Mouse (Mus musculus) adrenal gland, adult (tissue): Measurements from ENCODE around the gene Stk4.

Experiments
- DNase-seq, 2 experiments: peaks; one replicate each; pipeline ENCODE4 v3.0.0; 2022 to 2023; ENCODE audit warnings: low spot score in 1 of 2; ENCODE audit not compliant: inconsistent age in 2 of 2

Gene Stk4

DNA sequence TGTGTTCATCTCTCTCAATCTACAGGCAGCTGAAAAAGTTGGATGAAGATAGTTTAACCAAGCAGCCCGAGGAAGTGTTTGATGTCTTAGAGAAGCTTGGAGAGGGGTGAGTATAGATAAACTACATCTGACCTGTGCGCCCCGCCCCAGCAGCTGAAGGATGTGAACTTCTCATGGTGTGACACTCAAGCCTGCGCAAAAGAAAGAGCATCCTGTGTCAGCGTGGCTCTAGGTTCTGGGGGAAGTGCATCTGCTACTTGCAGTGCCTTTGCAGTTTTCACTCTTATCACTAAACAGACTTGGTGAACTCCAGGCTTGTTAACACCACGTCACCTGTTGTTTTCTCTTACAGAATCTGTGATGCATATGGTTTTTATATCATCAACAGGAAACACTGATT is 9.4 kb downstream of the Stk4 start:
- no peak for DNase-seq

DNA sequence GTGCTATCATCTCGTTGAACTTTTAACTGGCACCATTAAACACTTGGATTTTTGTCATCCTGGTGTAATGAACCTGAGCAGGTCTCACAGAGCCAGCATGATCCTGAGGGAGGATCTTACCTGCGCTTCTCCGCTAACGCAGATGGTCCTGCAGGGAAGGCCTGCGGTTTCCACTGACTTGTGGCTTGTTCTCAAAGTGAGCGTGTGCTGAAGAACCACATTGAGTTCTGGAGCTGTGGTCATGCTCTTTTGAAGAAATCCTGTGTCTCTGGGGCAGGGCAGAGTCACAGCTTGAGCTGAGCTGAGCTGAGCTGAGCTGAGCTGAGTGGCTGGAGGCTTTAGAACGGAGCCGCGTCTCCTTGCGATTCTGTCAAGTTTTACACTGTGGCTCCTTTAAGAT is 11.5 kb downstream of the Stk4 start:
- no peak for DNase-seq

DNA sequence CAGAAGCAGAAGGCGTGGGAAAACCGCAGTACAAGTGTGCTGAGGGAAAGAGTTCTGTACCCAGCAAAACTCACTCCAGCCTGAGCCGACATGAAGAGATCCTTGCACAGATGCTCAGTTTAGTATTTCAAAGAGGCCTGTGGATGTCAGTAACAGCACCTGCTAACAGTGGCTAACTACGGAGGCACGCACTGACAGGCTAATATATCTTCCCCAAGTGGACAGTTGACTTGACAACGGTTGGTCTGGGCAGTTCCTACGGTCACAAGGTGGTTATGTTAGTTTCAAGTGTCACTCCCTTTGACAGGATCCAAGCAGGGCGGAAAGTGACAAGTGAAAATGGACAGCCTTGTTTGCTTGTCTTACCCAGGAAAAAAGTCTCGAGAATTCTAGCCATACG is 12.1 kb downstream of the Stk4 start:
- DNase-seq: no peak

DNA sequence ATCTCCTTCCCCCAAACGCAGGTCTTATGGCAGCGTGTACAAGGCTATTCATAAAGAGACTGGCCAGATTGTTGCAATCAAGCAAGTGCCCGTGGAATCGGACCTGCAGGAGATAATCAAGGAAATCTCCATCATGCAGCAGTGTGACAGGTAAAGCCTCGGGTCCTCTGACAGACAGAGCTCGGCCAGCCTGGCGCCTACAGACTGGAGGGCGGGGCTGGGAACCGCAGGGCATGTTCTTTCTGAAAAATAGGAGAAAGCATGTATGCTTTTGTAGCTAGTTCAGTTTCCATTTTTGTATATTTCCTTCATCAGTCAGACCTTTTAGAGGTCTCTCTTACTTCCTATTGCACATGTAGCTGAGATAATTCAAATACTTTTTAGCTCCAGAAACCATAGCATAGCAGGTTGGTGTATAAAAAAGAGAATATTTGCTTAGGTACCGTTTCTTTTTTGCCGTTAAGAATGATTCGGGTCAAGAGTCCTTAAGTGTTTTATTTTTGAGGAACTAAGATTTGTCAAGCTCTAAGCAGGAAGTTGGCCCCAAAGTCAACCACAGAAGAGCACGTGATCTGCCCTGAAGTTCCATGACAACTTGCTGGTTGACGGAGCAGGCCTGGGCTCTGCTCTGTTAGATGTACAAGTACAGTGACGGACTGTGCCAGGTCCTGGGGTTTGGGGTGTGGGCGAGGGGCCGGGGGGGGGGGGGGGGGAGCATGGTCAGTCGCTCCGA is 13.7 kb downstream of the Stk4 start:
- DNase-seq: no peak

DNA sequence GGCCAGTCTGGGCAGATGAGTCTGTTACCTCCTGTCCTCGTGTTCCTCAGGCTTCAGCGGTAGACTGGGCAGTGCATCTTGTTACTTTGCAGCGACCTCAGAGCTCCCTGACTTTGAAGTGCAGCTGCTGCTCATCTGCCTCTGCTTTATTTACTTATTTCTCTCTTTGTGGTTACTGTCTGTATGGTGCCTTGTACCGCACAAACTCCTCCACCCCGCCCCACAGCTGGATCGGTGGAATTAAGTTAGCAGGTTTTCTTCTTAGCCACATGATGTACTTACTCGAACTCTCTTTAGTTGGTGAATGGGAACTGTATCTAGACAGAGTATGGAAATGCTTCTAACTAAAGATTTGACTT is 14.2 kb downstream of the Stk4 start:
- DNase-seq: no peak

DNA sequence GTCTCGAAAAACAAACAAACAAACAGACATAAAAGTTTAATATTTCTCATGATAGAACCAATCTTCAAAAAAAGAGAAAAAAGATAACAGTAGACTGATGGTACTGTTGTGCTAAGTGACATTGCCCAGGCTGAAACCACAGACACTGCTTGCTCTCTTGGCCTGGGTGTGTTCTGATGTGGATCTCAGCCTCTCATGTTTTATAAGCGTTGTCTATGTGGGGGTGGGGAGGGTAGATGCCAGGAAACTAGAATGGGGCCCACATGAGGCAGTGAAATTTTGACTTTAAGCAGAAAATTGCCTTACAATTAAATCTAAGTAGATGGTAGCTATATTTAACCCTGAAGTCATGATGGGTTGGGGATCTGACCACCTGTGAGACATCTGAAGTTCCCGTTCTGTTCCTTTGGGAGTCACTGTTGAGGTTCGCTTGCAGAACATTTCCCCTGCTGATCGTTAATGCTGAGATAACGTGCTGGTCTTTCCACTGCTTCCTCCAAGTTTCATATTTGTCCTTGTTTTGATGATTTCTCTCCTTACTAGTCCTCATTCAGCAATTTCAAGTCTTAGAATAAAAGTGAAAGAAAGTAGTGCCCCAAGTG is 17.4 kb downstream of the Stk4 start:
- no peak for DNase-seq

DNA sequence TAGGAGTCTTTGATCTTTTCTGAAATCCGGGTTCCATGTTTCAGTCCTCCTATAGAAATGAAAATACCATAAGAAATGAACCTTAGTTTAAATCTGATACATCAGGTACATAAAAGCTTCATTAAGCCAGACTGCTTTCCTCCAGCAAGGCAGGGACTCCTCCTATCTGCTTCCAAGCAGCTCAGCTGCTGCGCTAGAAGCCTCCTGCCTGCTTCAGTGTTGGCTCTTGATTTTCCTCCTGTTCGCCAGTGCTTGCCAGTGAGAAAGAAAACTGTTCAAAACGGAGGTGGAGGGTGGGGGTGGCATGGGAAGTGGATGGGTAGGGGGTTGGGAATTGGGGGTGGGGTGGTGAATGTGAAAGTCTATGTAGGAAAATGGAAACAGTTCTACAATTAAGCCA is 19.4 kb downstream of the Stk4 start:
- no peak for DNase-seq

DNA sequence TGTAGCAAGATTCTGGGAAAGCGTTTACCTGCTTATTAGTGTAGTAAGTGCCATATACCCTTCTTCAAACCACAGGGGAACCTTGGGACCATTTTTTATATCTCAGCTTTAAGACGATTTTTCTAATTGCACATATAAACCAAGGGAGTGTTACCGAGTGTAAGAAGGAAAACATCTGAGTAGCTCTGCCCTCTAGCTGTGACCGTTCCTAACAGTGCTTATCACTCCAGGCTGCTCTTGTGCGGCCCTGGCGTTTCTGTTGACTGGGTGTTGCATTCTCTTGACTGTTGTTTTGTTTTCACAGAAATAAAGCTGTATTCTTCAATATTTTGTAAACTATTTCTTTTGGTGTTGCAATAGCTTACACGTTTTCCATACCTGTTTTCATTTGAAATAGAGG is 24.0 kb downstream of the Stk4 start:
- no peak for DNase-seq

DNA sequence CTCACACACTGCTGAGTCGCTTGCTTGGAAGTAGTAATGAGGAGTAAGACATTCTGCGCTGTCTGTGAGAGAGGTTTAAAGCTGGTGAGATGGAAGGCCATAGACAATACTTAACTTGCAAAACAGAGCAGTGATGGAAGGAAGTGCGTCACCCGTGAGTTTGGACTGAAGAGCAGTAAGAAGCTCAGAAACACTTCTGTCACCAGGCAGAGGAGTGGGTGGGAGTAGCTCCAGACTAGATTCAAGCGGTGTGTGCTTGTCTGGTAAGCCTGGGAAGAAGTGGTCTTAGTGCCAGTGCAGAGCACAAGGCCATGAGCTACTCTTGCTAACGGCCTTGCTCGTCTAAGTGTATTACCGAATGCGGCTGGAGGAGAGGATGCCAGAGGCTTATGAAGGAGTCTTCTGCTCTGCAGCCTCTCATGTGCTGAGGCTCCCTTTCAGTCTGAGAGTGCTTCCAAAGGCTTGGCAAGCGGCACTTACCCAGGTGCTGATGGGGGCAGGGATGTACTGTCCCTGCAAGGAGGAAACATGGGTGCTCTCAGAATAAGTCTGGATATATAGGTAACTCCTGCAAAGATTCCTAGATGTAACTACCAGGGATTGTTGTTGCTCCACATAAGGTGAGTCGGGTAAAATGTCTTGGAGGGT is 28.6 kb downstream of the Stk4 start:
- DNase-seq: no peak

DNA sequence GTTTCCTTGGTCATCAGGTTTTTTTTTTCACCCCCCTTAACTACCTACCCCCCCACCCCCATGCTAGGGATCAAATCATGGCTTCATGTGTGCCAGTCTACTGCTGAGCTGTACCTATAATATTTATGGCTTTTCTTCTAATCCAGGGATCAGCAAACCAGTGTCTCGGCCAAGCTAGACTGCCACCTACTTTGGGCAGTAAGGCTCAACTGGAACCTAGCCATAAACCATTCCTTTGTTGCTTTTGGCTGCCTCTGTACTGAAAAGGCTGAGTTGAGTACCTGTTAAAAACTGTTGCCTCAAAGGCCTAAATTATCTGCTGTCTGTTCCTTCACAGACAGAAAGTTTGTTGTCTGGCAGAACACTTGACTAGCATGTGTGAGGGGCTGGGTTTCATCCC is 31.8 kb downstream of the Stk4 start:
- no peak for DNase-seq

DNA sequence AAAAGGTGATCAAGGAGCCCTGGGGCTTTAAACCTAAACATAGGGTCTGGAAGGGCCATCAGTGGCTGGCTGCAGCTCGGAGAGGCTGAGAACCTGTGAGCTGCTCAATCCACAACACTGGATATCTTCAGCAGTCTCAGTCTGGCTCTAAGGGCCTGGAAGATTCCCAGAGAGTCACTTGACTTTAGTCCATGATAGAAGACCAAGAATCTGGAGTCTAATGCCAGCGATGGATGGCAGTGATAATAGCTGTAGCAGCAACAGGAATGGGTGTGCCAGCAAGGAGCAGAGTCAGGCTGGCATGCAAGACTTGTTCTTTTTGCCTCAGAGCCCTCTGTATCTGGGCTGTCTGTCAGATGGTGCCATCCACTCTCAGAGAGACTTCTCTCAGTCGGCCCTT is 32.2 kb downstream of the Stk4 start:
- no peak for DNase-seq

DNA sequence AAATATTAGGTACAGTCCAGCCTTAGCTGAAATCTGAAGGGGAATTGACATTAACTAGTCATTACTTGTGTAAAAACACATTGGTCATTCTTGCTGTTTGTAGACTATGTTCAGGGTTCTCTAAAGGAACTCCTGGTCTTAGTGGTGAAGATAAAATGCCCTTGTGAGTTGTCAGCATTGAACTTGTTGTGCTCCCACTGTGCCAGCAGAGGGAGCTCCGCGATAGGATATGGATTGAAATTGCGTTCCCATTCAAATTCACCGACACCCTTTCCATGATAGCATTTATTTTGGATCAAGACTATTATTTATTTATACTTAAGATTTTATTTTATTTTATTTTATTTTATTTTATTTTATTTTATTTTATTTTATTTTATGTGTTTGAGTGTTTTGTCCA is 33.4 kb downstream of the Stk4 start:
- peak; percentile 34 to 82 for DNase-seq

DNA sequence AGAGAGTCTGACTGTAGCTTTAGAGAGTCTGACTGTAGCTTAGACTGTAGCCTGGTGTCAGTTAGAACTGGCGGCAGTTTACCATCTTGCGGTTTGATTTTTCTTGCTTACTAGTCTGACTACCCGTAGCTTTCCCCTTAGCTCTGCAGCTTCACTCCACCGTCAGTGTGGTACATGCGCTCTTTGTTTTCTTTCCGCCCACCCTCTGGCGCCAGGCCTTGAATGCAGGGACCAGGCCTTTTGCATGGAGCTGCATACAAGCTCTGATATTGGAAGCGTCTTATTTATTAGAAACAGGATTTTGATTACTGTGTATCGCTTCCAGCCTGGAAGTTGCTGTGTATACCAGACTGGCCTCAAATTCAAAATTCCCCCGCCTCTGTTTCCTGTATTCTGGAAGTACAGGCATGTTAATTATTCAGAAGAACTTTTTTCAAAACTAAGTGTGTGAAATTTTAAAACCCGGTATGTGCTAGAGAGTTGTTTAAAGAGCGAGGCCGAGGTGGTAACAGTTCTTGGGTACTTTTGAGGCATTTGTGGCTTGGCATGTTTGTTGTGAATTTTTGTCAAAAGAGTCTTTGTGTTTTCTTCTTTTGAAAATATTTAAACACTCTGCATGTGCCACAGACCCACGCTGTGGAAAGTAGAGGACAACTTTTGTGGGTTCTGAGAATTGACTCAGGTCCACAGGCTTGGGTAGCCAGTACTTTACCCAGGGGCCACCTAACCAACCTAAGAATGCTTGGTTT is 36.3 kb downstream of the Stk4 start:
- no peak for DNase-seq

DNA sequence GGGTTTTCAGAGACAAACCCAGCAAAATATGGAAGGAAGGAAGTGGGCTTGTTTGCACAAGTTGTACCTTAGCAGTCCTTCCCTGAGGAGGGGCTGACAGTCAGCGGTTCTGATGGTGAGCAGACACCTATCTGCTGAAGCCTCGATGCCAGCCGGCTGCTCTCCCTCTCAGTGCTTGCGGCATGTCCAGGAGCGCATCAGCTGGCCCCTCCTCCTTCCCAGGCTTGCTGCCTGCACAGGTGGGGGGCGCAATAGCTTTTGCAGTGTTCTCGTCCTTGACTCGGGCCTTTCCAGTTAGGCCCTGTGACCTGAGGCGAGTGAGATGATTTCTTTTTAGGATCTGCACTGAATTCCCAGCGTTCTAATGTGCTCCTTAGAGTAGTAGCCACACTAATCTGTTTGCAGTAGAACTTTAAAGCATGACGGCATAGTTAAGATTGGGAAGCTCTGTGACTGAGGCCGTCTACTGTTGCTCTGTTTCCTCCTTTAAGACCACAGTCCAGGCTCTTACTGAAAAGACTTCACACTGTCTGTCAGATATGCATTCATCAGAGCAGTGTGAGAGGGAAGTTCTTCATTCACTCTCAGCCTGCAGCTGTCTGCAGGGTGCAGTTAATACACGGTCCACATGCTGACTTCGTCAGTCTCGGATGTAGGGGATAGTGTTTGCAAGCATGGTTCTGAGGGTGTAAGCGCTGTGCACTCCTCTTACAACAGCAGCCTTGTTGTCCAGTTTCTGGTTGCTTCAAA is 37.2 kb downstream of the Stk4 start:
- DNase-seq: no peak

DNA sequence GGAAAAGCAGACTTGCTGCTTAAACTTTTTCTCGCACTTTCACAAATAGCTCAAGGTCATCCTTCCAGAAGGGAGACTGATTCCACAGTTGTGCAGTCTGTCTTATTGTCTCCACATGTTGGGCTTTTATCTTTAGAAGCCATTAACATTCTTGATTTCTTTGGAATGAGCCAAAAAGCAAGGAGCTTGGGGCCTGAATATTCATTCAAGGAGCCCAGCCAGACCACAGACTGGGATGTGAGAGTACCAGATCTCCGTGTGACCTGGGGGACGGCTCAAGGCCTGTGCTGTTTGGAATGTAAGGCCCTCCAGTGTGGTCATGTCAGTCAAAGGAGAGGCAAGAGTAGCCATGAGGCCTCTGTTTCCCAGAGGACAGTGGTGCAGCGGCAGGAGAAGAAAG is 38.4 kb downstream of the Stk4 start:
- no peak for DNase-seq

DNA sequence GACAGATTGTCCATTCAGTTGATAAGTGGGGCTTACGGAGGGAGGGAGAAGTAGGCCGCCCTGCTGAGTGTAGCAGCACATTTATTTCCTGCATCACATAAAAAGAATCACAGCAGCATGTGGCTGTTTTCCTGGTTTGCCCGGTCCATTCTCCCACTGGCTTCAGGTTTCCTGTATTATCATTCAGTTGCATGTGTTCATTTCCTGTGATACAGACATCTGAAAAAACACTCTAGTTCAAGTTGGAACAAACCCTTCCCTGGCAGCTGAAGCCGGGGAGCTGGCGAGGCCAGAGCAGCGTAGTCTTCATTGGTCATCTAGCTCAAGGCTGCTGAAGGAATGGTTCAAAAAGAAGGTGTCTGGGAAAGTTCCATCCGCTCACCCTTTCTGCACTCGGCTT is 41.4 kb downstream of the Stk4 start:
- DNase-seq: no peak

DNA sequence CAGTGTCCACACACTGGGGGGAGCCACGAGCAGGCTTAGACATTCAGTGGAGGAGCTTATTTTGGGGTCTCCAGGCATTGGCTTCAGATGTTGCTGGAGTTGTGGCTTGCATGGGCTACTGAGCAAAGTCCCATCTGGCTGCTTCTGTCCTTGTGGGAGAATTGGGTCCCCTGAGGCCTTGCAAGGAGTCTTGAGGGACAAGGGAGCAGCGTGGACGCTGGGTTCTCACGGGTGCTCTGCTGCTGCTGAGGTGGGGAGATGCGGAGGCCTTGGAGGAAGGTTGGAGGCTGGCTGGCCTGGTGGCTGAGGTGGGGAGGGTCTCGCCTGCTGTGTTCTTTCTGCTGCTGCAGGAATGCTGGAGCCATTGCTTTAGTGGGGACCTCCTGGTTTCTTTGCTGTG is 43.9 kb downstream of the Stk4 start:
- no peak for DNase-seq

DNA sequence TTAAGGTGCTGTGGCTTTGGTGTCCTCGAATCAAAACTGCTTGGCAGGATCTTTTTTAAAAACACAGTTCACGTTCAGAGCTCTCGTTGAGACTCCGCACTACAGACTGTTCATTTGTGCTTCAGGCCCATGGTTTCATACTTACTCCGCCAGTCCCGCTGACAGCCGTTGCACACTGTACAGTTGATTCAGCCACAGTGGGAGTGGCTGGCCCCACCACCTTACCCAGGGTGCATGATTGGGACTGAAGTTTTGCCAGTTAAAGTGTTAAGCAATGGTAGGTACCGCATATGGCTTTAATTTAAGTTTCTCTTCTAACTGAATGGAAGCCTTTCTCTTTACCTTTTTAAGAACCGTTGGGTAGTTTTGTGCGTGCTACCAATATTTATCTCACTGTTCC is 45.4 kb downstream of the Stk4 start:
- no peak for DNase-seq

DNA sequence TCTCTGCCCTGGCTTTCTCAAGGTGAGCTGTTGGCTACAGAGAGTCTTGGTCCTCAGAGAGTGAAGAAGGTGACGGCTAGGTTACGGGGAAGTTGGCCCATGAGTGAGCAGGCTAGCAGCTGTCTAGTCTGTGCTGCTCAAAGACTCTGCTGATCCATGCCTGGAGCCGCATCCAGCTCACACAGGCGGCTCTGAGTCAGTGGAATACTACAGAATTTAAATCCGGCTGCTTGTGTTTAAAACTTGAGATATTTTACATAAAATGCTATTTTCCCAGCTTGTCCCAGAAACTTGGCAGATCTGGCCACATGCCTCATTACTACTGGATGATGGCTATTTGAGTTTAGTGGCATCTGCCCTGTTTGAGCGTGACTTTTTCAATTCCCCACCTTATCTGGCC is 49.4 kb downstream of the Stk4 start:
- no peak for DNase-seq

DNA sequence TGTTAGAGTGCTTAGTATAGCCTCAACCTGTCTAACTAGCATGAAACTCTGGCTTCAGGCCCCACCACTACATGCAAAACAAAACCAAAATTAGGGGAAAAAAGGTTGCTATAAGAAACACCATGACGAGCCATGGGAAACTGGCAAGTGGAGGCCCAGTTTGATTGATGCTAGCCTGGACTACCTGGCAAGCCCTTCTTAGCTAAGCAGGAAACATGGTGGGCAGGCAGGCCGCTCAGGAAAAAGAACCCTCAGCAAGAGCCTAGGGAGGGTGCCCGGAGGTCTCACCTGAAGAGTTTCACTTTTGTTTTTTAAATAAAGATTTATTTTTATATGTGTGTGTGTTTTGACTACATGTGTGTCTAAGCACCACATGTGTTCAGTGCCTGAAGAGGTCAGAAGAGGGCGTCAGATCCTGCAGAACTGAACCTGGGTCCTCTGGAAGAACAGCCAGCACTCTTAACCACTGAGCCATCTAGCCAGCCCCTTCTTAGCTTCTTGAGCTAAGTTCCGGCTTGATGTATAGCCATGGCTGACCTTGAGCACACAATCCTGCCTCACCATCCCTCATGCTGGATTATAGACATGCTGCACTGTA is 53.1 kb downstream of the Stk4 start:
- DNase-seq: no peak

DNA sequence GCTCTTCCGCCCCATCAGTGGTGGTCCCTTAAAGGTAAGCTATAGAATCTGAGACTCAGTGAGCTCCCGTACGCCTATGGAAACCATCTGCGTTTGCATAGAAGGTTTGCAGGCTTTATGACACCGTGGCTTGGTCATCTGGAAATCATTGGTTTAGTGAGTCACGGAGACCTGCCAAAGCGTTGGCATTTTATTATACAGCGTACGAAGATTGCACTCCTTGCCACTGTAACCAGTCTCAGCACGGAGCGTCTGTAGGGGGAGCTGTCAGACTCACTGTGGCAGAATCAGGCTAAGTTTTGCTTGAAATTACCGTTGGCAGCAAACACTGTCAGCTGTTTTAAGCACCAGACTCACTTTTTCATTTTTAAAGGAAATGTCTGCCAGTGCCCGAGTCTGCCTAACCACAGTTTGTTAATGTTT is 56.4 kb downstream of the Stk4 start:
- DNase-seq: peak in 1 of 2 experiments; percentile 53
